Mouse (Mus musculus) C2C12 (cell line): Measurements from ENCODE around the gene Cnpy1. TPM values are rescaled to one million over a fixed set of nuclear protein-coding genes. Genes with fewer than 3 reads are reported as not detected.

Experiments
- H3K27me3 ChIP-seq: one replicate; pipeline ENCODE4 v1.6.1; 2011; ENCODE audit not compliant: control insufficient read depth, insufficient read depth, insufficient read length
- H3K36me3 ChIP-seq: one replicate; pipeline ENCODE4 v1.6.1; 2011; ENCODE audit not compliant: control insufficient read depth, insufficient read depth
- H3K4me3 ChIP-seq: one replicate; pipeline ENCODE4 v1.5.1; 2011; ENCODE audit warnings: mild to moderate bottlenecking, control low read depth; ENCODE audit not compliant: poor library complexity, insufficient read depth, severe bottlenecking
- H3K79me2 ChIP-seq: one replicate; pipeline ENCODE4 v1.6.1; 2011; ENCODE audit not compliant: control insufficient read depth, insufficient read depth
- H3K79me3 ChIP-seq: one replicate; pipeline ENCODE4 v1.6.1; 2011; ENCODE audit warnings: low read depth, control low read depth
- H3ac ChIP-seq: one replicate; pipeline ENCODE3; 2011; ENCODE audit warnings: low read depth; ENCODE audit not compliant: control insufficient read depth, insufficient read length
- CEBPB ChIP-seq: IDR thresholded peaks from one replicate; pipeline ENCODE4 v1.6.1; 2011; ENCODE audit warnings: low read depth, mild to moderate bottlenecking, control low read depth, moderate library complexity
- CTCF ChIP-seq: IDR thresholded peaks from one replicate; pipeline ENCODE4 v1.5.1; 2011; ENCODE audit not compliant: control insufficient read depth, insufficient read depth, insufficient read length
- FOSL1 ChIP-seq: IDR thresholded peaks from one replicate; pipeline ENCODE4 v1.8.0; 2011; ENCODE audit warnings: mild to moderate bottlenecking, low read length; ENCODE audit not compliant: poor library complexity, insufficient read depth, severe bottlenecking
- MAX ChIP-seq: IDR thresholded peaks from one replicate; pipeline ENCODE4 v1.6.1; 2011; ENCODE audit warnings: mild to moderate bottlenecking, control low read depth
- MYOD1 ChIP-seq: IDR thresholded peaks from one replicate; pipeline ENCODE4 v1.6.1; 2011; ENCODE audit warnings: low read depth; ENCODE audit not compliant: control insufficient read depth, insufficient read length
- MYOG ChIP-seq: IDR thresholded peaks from one replicate; pipeline ENCODE4 v1.6.1; 2011; ENCODE audit not compliant: control insufficient read depth, insufficient read length; ENCODE audit errors: extremely low read depth
- USF1 ChIP-seq: IDR thresholded peaks from one replicate; pipeline ENCODE4 v1.6.1; 2011; ENCODE audit warnings: low read depth, mild to moderate bottlenecking, control low read depth, moderate library complexity
- polyA plus RNA-seq: library from polyadenylated mRNA; unstranded; fragments of >200 nt; fragmentation: generic; extraction: Trizol; gene quantifications from one replicate; pipeline ENCODE4 v1.2.1, GENCODE M21; 2012; ENCODE audit warnings: missing spikeins

Cnpy1 gene
- polyA plus RNA-seq, 1 experiment, result not detected

DNA sequence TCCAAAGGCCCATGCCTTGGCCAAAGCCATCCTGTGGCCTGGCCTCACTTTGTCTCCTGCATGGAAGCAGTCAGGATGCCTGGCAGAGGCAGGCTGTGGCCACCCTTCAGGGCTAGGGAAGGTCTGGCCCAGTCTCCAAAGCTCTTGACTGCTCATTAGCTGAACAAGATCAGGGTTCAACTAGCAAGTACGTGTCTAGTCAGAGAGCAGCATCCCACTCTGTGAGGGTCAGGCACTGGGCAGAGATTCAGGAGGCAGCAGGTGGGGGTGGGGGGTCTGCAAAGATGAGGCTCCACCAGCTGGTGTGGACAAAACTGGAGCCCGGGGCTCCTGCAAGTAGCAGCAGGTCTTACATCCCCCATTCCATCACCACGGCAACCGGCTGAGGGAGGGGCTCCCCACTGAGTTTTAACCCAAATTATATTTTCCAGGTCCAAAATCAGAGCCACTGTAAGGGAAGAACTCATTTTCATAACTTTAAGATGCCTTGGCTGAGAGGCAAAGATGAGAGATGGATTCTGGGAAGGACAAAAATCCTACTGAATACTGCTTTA is 5.7 kb upstream of the Cnpy1 start:
- Histone ChIP-seq H3K27me3 (peaks cover 13% of the 10 kb centered on the region), H3K79me2 (no peaks in the 10 kb centered on the region), H3ac (no peak overlapping the region), H3K36me3 (no peaks in the 10 kb centered on the region), H3K4me3 (no peak overlapping the region), H3K79me3 (no peaks in the 10 kb centered on the region)
- TF ChIP-seq MYOG (no peak), MYOD1 (no peak), USF1 (no peak), MAX (no peak), CEBPB (no peak)

DNA sequence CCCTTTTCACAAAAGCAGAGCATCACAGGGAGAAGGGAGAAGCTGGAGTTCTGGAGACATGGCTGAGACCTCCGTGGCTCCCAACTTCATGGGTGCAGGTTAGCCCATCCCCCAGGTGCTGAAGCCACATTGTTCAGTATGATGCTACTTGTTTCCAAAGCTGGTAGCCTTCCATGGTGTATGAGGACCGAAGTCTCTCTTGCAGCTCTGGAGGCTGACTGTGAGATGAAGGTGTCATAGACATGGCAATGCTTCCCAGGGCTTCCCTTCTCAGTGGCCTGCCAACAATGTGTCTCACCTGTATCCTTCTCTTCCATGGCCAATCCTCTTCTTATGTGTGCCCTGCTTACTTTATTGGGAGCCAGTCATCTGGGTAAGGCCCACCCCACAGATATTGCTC is 4.9 kb upstream of the Cnpy1 start:
- peaks cover 13% of the 10 kb centered on the region for H3K27me3 ChIP-seq
- no peak overlapping the region for H3ac ChIP-seq
- TF ChIP-seq FOSL1, result no peak
- TF ChIP-seq CTCF, result no peak
- no peak for TF ChIP-seq MYOG
- no peak for TF ChIP-seq CEBPB
- no peak for TF ChIP-seq MAX
- no peaks in the 10 kb centered on the region for H3K79me3 ChIP-seq
- no peaks in the 10 kb centered on the region for H3K36me3 ChIP-seq
- no peaks in the 10 kb centered on the region for H3K79me2 ChIP-seq
- no peak overlapping the region for H3K4me3 ChIP-seq

DNA sequence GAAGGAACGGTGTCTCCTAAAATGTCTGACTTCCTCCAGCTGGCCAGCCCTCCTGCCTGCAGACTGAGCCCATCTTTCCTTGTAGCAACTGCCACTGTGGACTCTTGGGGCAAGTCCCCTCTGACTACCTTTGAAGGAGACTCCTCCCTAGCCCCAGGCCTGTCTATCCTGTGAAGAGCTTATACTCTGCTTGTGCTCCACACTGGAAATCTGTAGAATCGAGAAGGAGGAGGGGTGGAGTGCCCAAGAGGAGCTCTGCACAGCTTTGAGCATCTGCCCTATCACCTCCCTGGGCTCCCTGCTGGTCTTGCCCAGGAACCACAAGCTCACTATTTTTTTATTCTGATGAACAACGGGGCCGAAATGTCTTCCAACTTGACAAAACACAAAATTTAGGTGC is 485 bp downstream of the Cnpy1 start:
- Histone ChIP-seq H3K36me3 (no peaks in the 10 kb centered on the region), H3K79me3 (no peaks in the 10 kb centered on the region), H3ac (no peak overlapping the region), H3K79me2 (no peaks in the 10 kb centered on the region), H3K4me3 (no peak overlapping the region), H3K27me3 (peaks cover 5% of the 10 kb centered on the region)
- TF ChIP-seq MAX (no peak), MYOG (no peak), USF1 (no peak), CTCF (no peak), CEBPB (no peak), FOSL1 (no peak), MYOD1 (no peak)

DNA sequence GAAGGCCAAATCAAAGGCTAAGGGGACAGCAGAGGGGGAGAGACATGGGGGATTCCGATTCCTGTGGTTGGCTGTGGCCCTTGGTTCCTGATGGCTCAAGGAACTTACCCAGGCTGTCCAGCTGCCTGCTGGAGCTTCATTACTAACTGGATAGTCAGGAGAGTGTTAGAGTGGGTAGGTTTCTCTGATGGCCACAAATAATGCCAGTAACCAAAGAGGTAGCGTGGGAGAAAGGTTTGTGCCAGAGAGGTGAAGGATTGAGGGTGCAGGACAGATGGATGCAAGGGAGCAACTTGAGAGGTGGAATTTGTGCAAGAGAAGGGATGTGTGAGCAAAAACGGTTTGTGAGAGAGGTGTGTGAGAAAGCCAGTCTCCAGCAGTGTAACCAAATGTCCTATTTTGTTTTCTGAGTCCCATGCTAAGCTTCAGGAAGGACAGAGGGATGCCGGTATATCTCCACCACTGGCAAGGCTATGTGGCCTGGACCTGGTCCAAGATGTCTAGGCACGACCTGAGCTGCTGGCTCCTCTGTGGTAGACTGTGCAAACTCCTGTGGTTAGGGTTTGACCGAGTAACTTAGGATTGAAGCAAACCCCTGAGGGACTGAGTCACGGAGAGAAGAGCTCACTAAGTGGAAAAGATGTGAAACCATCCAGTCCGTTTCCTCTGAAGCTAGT is 2.0 kb downstream of the Cnpy1 start:
- no peak overlapping the region for H3K4me3 ChIP-seq

DNA sequence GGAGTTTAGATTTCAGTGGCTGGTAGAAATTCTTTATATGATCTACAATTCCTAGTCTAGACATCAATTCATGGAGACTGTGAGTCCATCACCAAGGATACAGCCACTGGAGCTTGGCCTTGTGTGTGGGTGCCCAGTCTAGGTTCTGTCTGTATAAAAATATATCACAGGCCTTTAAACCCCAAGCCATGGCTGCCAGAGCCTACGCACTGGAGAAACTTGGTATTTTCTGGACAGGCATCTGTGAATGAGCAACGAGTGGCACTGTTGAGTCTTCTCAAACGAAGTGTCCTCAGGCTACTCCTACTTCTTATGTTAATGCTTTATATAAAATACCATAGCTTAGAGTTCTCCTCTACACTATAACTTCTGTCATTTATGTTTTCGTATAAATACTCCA is 4.2 kb downstream of the Cnpy1 start:
- H3ac ChIP-seq, result no peak overlapping the region
- no peaks in the 10 kb centered on the region for H3K36me3 ChIP-seq
- H3K27me3 ChIP-seq, result peaks cover 6% of the 10 kb centered on the region
- no peaks in the 10 kb centered on the region for H3K79me2 ChIP-seq
- no peaks in the 10 kb centered on the region for H3K79me3 ChIP-seq
- TF ChIP-seq MYOG (no peak), CEBPB (no peak), MYOD1 (no peak), CTCF (no peak), USF1 (no peak), MAX (no peak), FOSL1 (no peak)
- no peak overlapping the region for H3K4me3 ChIP-seq

More for the DNA sequence above, 2.0 kb downstream of the Cnpy1 start:
- TF ChIP-seq MYOG (no peak), USF1 (no peak), MAX (no peak), FOSL1 (no peak), MYOD1 (no peak), CEBPB (no peak), CTCF (no peak)
- H3K36me3 ChIP-seq, result no peaks in the 10 kb centered on the region
- peaks cover 3% of the 10 kb centered on the region for H3K27me3 ChIP-seq
- no peaks in the 10 kb centered on the region for H3K79me3 ChIP-seq
- no peak overlapping the region for H3ac ChIP-seq
- H3K79me2 ChIP-seq, result no peaks in the 10 kb centered on the region

DNA sequence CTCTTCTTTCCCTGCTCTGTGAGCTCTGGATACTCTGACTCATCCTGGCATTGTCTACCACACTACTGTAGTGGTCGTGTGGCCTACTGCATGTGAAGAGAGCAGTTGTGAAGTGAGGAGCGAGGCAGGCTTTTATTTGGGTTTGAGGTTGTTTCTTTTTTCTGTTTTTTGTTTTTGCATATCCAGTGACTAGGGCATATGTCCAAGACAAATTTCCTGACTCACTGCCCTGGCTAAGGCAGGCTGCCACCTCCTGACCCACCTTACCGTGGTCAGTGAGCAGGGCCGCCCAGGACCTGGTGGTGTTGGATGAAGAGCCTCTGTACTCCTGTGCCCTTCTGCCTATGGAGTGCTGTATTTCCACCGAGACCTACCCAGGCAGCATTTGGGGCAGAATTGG is 5.8 kb downstream of the Cnpy1 start:
- Histone ChIP-seq H3K79me3 (no peaks in the 10 kb centered on the region), H3K27me3 (peaks cover 10% of the 10 kb centered on the region), H3ac (no peak overlapping the region), H3K36me3 (no peaks in the 10 kb centered on the region), H3K4me3 (no peak overlapping the region), H3K79me2 (no peaks in the 10 kb centered on the region)
- TF ChIP-seq MYOD1, result no peak
- no peak for TF ChIP-seq USF1
- TF ChIP-seq CEBPB, result no peak
- TF ChIP-seq MAX, result no peak
- no peak for TF ChIP-seq MYOG
- TF ChIP-seq FOSL1, result no peak
- TF ChIP-seq CTCF, result no peak
